Mouse (Mus musculus) kidney, postnatal 0 days (tissue): ENCODE data around the gene Dhcr7. TPM values are rescaled to one million over a fixed set of nuclear protein-coding genes. Genes with fewer than 3 reads are reported as not detected.

Experiments used
- ATAC-seq: fragments of 200-750 bp; cut with Nextera tagmentation; replicated peaks from 2 replicates; pipeline ENCODE4 v1.8.0; 2017; ENCODE audit warnings: low read depth, moderate number of reproducible peaks, moderate TSS enrichment, moderate library complexity; ENCODE audit not compliant: low FRiP score
- DNase-seq: peaks from one replicate; pipeline ENCODE4 v3.0.0-alpha.2; 2016; ENCODE audit warnings: low spot score
- H3K27ac ChIP-seq: fragments of 300-500 bp; sonication (generic); 2 replicates; pipeline ENCODE4 v1.5.1; 2014; ENCODE audit warnings: mild to moderate bottlenecking
- H3K27me3 ChIP-seq: fragments of 300-500 bp; sonication (generic); 2 replicates; pipeline ENCODE4 v1.6.1; 2014; ENCODE audit warnings: low read length, mixed read lengths; ENCODE audit not compliant: insufficient read depth
- H3K36me3 ChIP-seq: fragments of 300-500 bp; sonication (generic); 2 replicates; pipeline ENCODE4 v1.6.1; 2014; ENCODE audit warnings: low read length, mixed read lengths; ENCODE audit not compliant: insufficient read depth
- H3K4me1 ChIP-seq: fragments of 300-500 bp; sonication (generic); replicated peaks from 2 replicates; pipeline ENCODE4 v1.6.1; 2014; ENCODE audit warnings: antibody characterized with exemption, low read length, mixed read lengths; ENCODE audit not compliant: insufficient read depth
- H3K4me2 ChIP-seq: fragments of 300-500 bp; sonication (generic); 2 replicates; pipeline ENCODE4 v1.6.1; 2014; ENCODE audit warnings: mild to moderate bottlenecking, low read length, moderate library complexity, mixed read lengths
- H3K4me3 ChIP-seq: fragments of 300-500 bp; sonication (generic); replicated peaks from 2 replicates; pipeline ENCODE4 v1.5.1; 2014; ENCODE audit warnings: low read depth, low read length
- H3K9ac ChIP-seq: fragments of 300-500 bp; sonication (generic); 2 replicates; pipeline ENCODE4 v1.6.1; 2014; ENCODE audit warnings: low read depth, low read length
- H3K9me3 ChIP-seq: fragments of 300-500 bp; sonication (generic); replicated peaks from 2 replicates; pipeline ENCODE4 v1.6.1; 2016; ENCODE audit warnings: low read length, inconsistent platforms, mixed read lengths
- CTCF ChIP-seq: IDR thresholded peaks from 2 replicates; pipeline ENCODE4 v1.5.1; 2016; ENCODE audit warnings: antibody characterized with exemption, low read depth, mild to moderate bottlenecking, moderate library complexity
- WGBS: fragments of 180-500 bp; shearing (Covaris S2); extraction: QIAGEN DNeasy Blood & Tissue Kit; methylation state at CpG from one replicate; pipeline ENCODE4 v1.1.7; 2014; 5-methylcytosine and 5-hydroxymethylcytosine counted together
- polyA plus RNA-seq: library from polyadenylated mRNA; unstranded; fragments of >200 nt; fragmentation: Nextera tagmentation; extraction: Ambion mirVana; gene quantifications from 2 replicates; pipeline ENCODE4 v1.2.1, GENCODE M21; 2015

Dhcr7 gene
- polyA plus RNA-seq, 1 experiment from 2014 or later, result 28.8 TPM

DNA sequence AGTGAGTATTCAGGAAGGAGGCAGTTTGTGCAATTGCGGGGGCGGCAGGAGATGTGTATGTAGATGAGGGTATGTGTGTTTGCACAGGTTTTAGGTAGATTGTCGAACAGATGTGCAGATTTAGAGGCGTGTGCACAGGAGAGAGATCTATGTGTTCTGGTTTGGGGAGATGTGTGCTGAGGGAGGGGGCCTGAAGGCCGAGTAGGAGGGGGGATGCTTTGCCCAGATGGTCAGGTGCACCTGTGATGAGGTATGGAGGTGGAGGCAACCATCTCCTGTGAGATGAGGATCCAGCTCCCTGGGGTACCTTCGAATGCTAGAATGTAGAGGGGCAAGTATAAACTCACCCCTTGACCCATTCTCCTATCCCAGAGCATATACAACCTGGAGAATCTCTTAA is 7.5 kb downstream of the Dhcr7 start:
- Histone ChIP-seq H3K9ac (peak overlapping the region; percentile 59), H3K4me2 (peak overlapping the region; percentile 79), H3K27ac (peak overlapping the region; percentile 8; the same call in 1 of the 2 replicates), H3K36me3 (no peaks in the 10 kb centered on the region), H3K4me3 (peak overlapping the region; percentile 53), H3K9me3 (no peaks in the 10 kb centered on the region), H3K27me3 (no peaks in the 10 kb centered on the region), H3K4me1 (peaks cover 5% of the 10 kb centered on the region; the same call in 1 of the 2 replicates)
- WGBS, result 9% methylated on average over 6 of the region's 6 CpGs
- ATAC-seq, result peak; percentile 3; the same call in 1 of the 2 replicates
- DNase-seq, result no peak
- no peak for TF ChIP-seq CTCF

- Histone ChIP-seq H3K4me1 (peaks cover 5% of the 10 kb centered on the region; the same call in 1 of the 2 replicates), H3K4me3 (no peak overlapping the region), H3K9me3 (no peaks in the 10 kb centered on the region), H3K36me3 (0 out of 2 replicates have a peak, but pooled peaks cover 3% of the 10 kb centered on the region), H3K27me3 (no peaks in the 10 kb centered on the region), H3K9ac (no peak overlapping the region), H3K27ac (no peak overlapping the region), H3K4me2 (no peak overlapping the region)
- ATAC-seq (no peak), DNase-seq (no peak)
- 70% methylated on average over 8 of the region's 8 CpGs for WGBS
- no peak for TF ChIP-seq CTCF
These were observed 9.3 kb downstream of the Dhcr7 start for GRCm38 (mm10) chr7:143832196-143832595.

GRCm38 (mm10) chr7:143832611-143833010 is 9.7 kb downstream of the Dhcr7 start:
- Histone ChIP-seq H3K36me3 (0 out of 2 replicates have a peak, but pooled peaks cover 3% of the 10 kb centered on the region), H3K27ac (no peak overlapping the region), H3K4me3 (no peak overlapping the region), H3K9me3 (no peaks in the 10 kb centered on the region), H3K4me1 (peaks cover 5% of the 10 kb centered on the region; the same call in 1 of the 2 replicates), H3K4me2 (no peak overlapping the region), H3K27me3 (no peaks in the 10 kb centered on the region), H3K9ac (no peak overlapping the region)
- DNase-seq (no peak), ATAC-seq (no peak)
- no peak for TF ChIP-seq CTCF
- 85% methylated on average over 2 of the region's 2 CpGs for WGBS

GRCm38 (mm10) chr7:143833581-143834190 is 10.7 kb downstream of the Dhcr7 start:
- no peak overlapping the region for H3K9ac ChIP-seq
- H3K4me2 ChIP-seq, result no peak overlapping the region
- H3K27me3 ChIP-seq, result no peaks in the 10 kb centered on the region
- H3K4me1 ChIP-seq, result peaks cover 5% of the 10 kb centered on the region; the same call in 1 of the 2 replicates
- no peak overlapping the region for H3K4me3 ChIP-seq
- TF ChIP-seq CTCF, result no peak
- 0 out of 2 replicates have a peak, but pooled peaks cover 6% of the 10 kb centered on the region for H3K36me3 ChIP-seq
- H3K27ac ChIP-seq, result no peak overlapping the region
- WGBS, result 77% methylated on average over 6 of the region's 6 CpGs
- no peaks in the 10 kb centered on the region for H3K9me3 ChIP-seq
- ATAC-seq (no peak), DNase-seq (no peak)

- Histone ChIP-seq H3K4me1 (peaks cover 5% of the 10 kb centered on the region; the same call in 1 of the 2 replicates), H3K9me3 (no peaks in the 10 kb centered on the region), H3K27me3 (no peaks in the 10 kb centered on the region), H3K27ac (no peak overlapping the region), H3K4me2 (no peak overlapping the region), H3K36me3 (0 out of 2 replicates have a peak, but pooled peaks cover 6% of the 10 kb centered on the region), H3K9ac (no peak overlapping the region), H3K4me3 (no peak overlapping the region)
- WGBS, result 78% methylated on average over 2 of the region's 2 CpGs
- DNase-seq (no peak), ATAC-seq (no peak)
- TF ChIP-seq CTCF, result no peak
These were observed 11.4 kb downstream of the Dhcr7 start for GRCm38 (mm10) chr7:143834316-143834715.

- H3K4me1 ChIP-seq, result peaks cover 5% of the 10 kb centered on the region; the same call in 1 of the 2 replicates
- no peaks in the 10 kb centered on the region for H3K9me3 ChIP-seq
- no peak overlapping the region for H3K4me3 ChIP-seq
- 0 out of 2 replicates have a peak, but pooled peaks cover 6% of the 10 kb centered on the region for H3K36me3 ChIP-seq
- H3K4me2 ChIP-seq, result no peak overlapping the region
- H3K27ac ChIP-seq, result no peak overlapping the region
- H3K9ac ChIP-seq, result no peak overlapping the region
- no peak for TF ChIP-seq CTCF
- ATAC-seq (no peak), DNase-seq (no peak)
- no peaks in the 10 kb centered on the region for H3K27me3 ChIP-seq
- WGBS, result 61% methylated on average over 3 of the region's 3 CpGs
These were observed 12.0 kb downstream of the Dhcr7 start for GRCm38 (mm10) chr7:143834972-143835371.
